Mouse (Mus musculus) adrenal gland, postnatal 10 days (tissue): ENCODE results near the gene Zfp316. TPM values are rescaled to one million over a fixed set of nuclear protein-coding genes. Genes with fewer than 3 reads are reported as not detected.

Experiments used
- DNase-seq: peaks from one replicate; pipeline ENCODE4 v3.0.0; 2021; ENCODE audit warnings: mixed read lengths
- total RNA-seq, 2 experiments: library from RNA; stranded (reverse); gene quantifications; 2 replicates each; pipeline ENCODE4 v1.2.3; 2021

The Zfp316 gene
- total RNA-seq, 2 experiments from 2014 or later, result 7.3 to 8.1 TPM

- no peak for DNase-seq
Observed at GRCm38 (mm10) chr5:143284762-143285161, 14.9 kb upstream of the Zfp316 start.

- DNase-seq, result no peak
Observed at GRCm38 (mm10) chr5:143279247-143279646, 9.4 kb upstream of the Zfp316 start.

- no peak for DNase-seq
Observed at GRCm38 (mm10) chr5:143275761-143276160, 5.9 kb upstream of the Zfp316 start.

- DNase-seq, result no peak
Observed at GRCm38 (mm10) chr5:143272540-143273330, 2.9 kb upstream of the Zfp316 start.

- DNase-seq, result no peak
Observed at GRCm38 (mm10) chr5:143272108-143272507, 2.3 kb upstream of the Zfp316 start.

- DNase-seq, result no peak
Observed at GRCm38 (mm10) chr5:143271642-143272041, 1.8 kb upstream of the Zfp316 start.

GRCm38 (mm10) chr5:143270151-143270519, 313 bp upstream of the Zfp316 start:
- DNase-seq, result no peak

- DNase-seq, result no peak
Observed at GRCm38 (mm10) chr5:143268985-143269362, 848 bp downstream of the Zfp316 start.

- no peak for DNase-seq
Observed at GRCm38 (mm10) chr5:143266794-143267193, 3.0 kb downstream of the Zfp316 start.

- no peak for DNase-seq
Observed at GRCm38 (mm10) chr5:143265409-143265808, 4.4 kb downstream of the Zfp316 start.

GRCm38 (mm10) chr5:143264689-143265088, 5.1 kb downstream of the Zfp316 start:
- DNase-seq, result peak; percentile 51

GRCm38 (mm10) chr5:143261636-143262035, 8.2 kb downstream of the Zfp316 start:
- no peak for DNase-seq

GRCm38 (mm10) chr5:143255802-143256201, 14.0 kb downstream of the Zfp316 start:
- no peak for DNase-seq

GRCm38 (mm10) chr5:143255131-143255519, 14.7 kb downstream of the Zfp316 start:
- DNase-seq, result no peak

GRCm38 (mm10) chr5:143254487-143255130, 15.2 kb downstream of the Zfp316 start:
- DNase-seq, result no peak

GRCm38 (mm10) chr5:143253881-143254486, 15.8 kb downstream of the Zfp316 start:
- peak; percentile 15 for DNase-seq

- peak; percentile 30 for DNase-seq
Observed at GRCm38 (mm10) chr5:143253186-143253880, 16.5 kb downstream of the Zfp316 start.

GRCm38 (mm10) chr5:143252791-143253185, 17.0 kb downstream of the Zfp316 start:
- DNase-seq, result no peak

- DNase-seq, result no peak
Observed at GRCm38 (mm10) chr5:143252039-143252438, 17.8 kb downstream of the Zfp316 start.

- DNase-seq, result no peak
Observed at GRCm38 (mm10) chr5:143244926-143245325, 24.9 kb downstream of the Zfp316 start.

- no peak for DNase-seq
Observed at GRCm38 (mm10) chr5:143236036-143236435, 33.8 kb downstream of the Zfp316 start.

- peak; percentile 93 for DNase-seq
Observed at GRCm38 (mm10) chr5:143235028-143235693, 34.7 kb downstream of the Zfp316 start, which contains the start of gene Zfp12. Zfp12 (plus strand) TSS chr5:143235163.
